Comparison of ENCODE assay signal across 23 mouse cellular contexts in genomic region chr10:95628338-95628737, GRCm38 (mm10). TPM values are rescaled to one million over a fixed set of nuclear protein-coding genes. Genes with fewer than 3 reads are reported as not detected.
DNase-seq lines count a peak whose midpoint lies in the region; ATAC-seq and TF ChIP-seq lines count a peak whose summit lies in the region.
"Had no signal": no experiment of that assay in that cellular context is flagged by ENCODE, and none has a peak within 500 bp of the region (broad histone marks: within the 10 kb centered on the region; RNA-seq: fewer than 3 reads in every experiment).

No protein-coding gene starts in this region.

- H3K27me3 ChIP-seq in liver, embryonic 12.5 days (replicated peaks) = no peaks in the 10 kb centered on the region; the same call in 1 of the 2 replicates
- no peaks in the 10 kb centered on the region for H3K27me3 ChIP-seq in liver, postnatal 0 days (ENCODE audit: insufficient read depth, low read length)
- no peaks in the 10 kb centered on the region for H3K27me3 ChIP-seq in forebrain, embryonic 12.5 days
- H3K27me3 ChIP-seq: CH12.LX; embryonic facial prominence, embryonic 12.5 days had no signal

- H3K4me1 ChIP-seq in liver, embryonic 12.5 days = peaks cover 49% of the 10 kb centered on the region
- peaks cover 8% of the 10 kb centered on the region; the same call in 1 of the 2 replicates for H3K4me1 ChIP-seq in liver, postnatal 0 days (ENCODE audit: insufficient read depth)
- peaks cover 8% of the 10 kb centered on the region for H3K4me1 ChIP-seq in forebrain, embryonic 12.5 days
- H3K4me1 ChIP-seq: embryonic facial prominence, embryonic 12.5 days had no signal

- 54% methylated on average over 2 of the region's 2 CpGs for WGBS in liver, embryonic 12.5 days (ENCODE audit: insufficient replicate concordance)
- WGBS in liver, postnatal 0 days (ENCODE audit: insufficient replicate concordance) = 68% methylated on average over 2 of the region's 2 CpGs
- WGBS in forebrain, embryonic 12.5 days = 78% methylated on average over 2 of the region's 2 CpGs

- no peak overlapping the region for H3K4me2 ChIP-seq in liver, embryonic 12.5 days
- H3K4me2 ChIP-seq in liver, postnatal 0 days (ENCODE audit: low read depth, low read length) = no peak overlapping the region
- no peak overlapping the region for H3K4me2 ChIP-seq in forebrain, embryonic 12.5 days
- H3K4me2 ChIP-seq: embryonic facial prominence, embryonic 12.5 days had no signal

- no peak for ATAC-seq in liver, embryonic 12.5 days
- no peak for ATAC-seq in liver, postnatal 0 days
- no peak for ATAC-seq in forebrain, embryonic 12.5 days (ENCODE audit: low FRiP score)
- ATAC-seq: CD4-positive, CD25-positive, alpha-beta regulatory T cell, adult 4 months; forebrain, embryonic 14.5 days; forebrain, embryonic 16.5 days had no signal

- TF ChIP-seq EP300 in liver, postnatal 0 days (IDR thresholded peaks at IDR 0.05; ENCODE audit: low read depth) = no peak

- TF ChIP-seq CTCF in liver, postnatal 0 days (IDR thresholded peaks at IDR 0.05; ENCODE audit: low read depth) = no peak

- no peak overlapping the region for H3K4me3 ChIP-seq in liver, embryonic 12.5 days
- no peak overlapping the region for H3K4me3 ChIP-seq in liver, postnatal 0 days (ENCODE audit: low read depth, low read length)
- H3K4me3 ChIP-seq in forebrain, embryonic 12.5 days (replicated peaks) = no peak overlapping the region
- H3K4me3 ChIP-seq: embryonic facial prominence, embryonic 10.5 days; embryonic facial prominence, embryonic 12.5 days had no signal

- no peaks in the 10 kb centered on the region for H3K36me3 ChIP-seq in liver, embryonic 12.5 days
- H3K36me3 ChIP-seq in liver, postnatal 0 days (replicated peaks; ENCODE audit: insufficient read depth, low read length) = no peaks in the 10 kb centered on the region
- no peaks in the 10 kb centered on the region for H3K36me3 ChIP-seq in forebrain, embryonic 12.5 days (replicated peaks)
- H3K36me3 ChIP-seq: embryonic facial prominence, embryonic 10.5 days; embryonic facial prominence, embryonic 12.5 days; G1E had no signal

- H3K9ac ChIP-seq in liver, embryonic 12.5 days = no peak overlapping the region
- no peak overlapping the region for H3K9ac ChIP-seq in liver, postnatal 0 days (replicated peaks)
- no peak overlapping the region for H3K9ac ChIP-seq in forebrain, embryonic 12.5 days
- H3K9ac ChIP-seq: embryonic facial prominence, embryonic 12.5 days had no signal

- H3K27ac ChIP-seq in liver, embryonic 12.5 days = 0 out of 2 replicates have a peak overlapping the region, but pooled peaks have one; percentile 40
- H3K27ac ChIP-seq in liver, postnatal 0 days (ENCODE audit: low read depth) = no peak overlapping the region
- no peak overlapping the region for H3K27ac ChIP-seq in forebrain, embryonic 12.5 days
- H3K27ac ChIP-seq: embryonic facial prominence, embryonic 10.5 days; embryonic facial prominence, embryonic 12.5 days had no signal

- no peak for DNase-seq in liver, postnatal 0 days
- peak; percentile 81 for DNase-seq in NIH3T3 (ENCODE audit: low read depth)
- DNase-seq in lung, postnatal 4 days = no peak
- DNase-seq: adrenal gland, adult 2 months; adrenal gland, postnatal 10 days; adrenal gland, postnatal 25 days; cerebellum, adult 11 months; cerebellum, adult 2 months; cerebellum, adult 9-10 months; cerebellum, postnatal 10 days; cerebellum, postnatal 25 days had no signal

- no peaks in the 10 kb centered on the region for H3K9me3 ChIP-seq in liver, embryonic 12.5 days (replicated peaks)
- no peaks in the 10 kb centered on the region for H3K9me3 ChIP-seq in liver, postnatal 0 days (ENCODE audit: low read length)
- H3K9me3 ChIP-seq in forebrain, embryonic 12.5 days = no peaks in the 10 kb centered on the region
- H3K9me3 ChIP-seq: embryonic facial prominence, embryonic 10.5 days; embryonic facial prominence, embryonic 12.5 days; G1E had no signal

RNA-seq across cellular contexts. Expression of gene Anapc15-ps, which starts 44.9 kb away (rescaled TPM):
- polyA plus RNA-seq in liver, embryonic 12.5 days (2016; fragmentation: Nextera tagmentation; extraction: Ambion mirVana) = not detected in 2 replicates
- polyA plus RNA-seq in liver, postnatal 0 days (2015; fragmentation: Nextera tagmentation; extraction: Ambion mirVana) = not detected in 2 replicates
- not detected in 2 replicates for polyA plus RNA-seq in forebrain, embryonic 12.5 days (2016; fragmentation: Nextera tagmentation; extraction: Ambion mirVana)
- polyA plus RNA-seq: adrenal gland, adult 2 months; CD4-positive, CD25-positive, alpha-beta regulatory T cell, adult 4 months; cortical plate, adult 2 months; embryonic facial prominence, embryonic 10.5 days; embryonic facial prominence, embryonic 12.5 days; embryonic facial prominence, embryonic 14.5 days; forebrain, embryonic 11.5 days; forebrain, embryonic 14.5 days; forebrain, embryonic 16.5 days; G1E had no signal
